Mouse (Mus musculus): ENCODE data around the gene Foxn1. TPM values are rescaled to one million over a fixed set of nuclear protein-coding genes. Genes with fewer than 3 reads are reported as not detected.

Gene Foxn1
- polyA plus RNA-seq, 1 experiment from 2014 or later: 0.78 TPM

DNA sequence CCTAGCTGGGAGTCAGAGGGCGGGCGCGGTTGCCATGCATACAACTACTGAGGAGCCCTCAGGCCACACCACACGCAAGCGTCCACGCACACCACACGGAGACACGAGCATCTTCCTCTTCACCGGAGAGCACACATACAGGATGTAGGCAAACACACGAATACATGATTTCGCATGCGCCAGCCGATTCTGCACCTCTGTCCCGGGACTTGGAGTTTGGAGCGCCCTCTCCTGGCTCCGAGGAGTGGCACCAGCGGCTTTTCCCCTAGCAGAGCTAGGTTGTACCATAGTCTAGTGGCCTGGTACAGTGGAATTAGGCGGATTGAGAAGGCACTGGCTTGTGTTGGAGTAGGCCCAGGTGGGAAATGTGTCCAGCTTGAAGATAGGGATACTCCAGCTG, 11.0 kb upstream of the Foxn1 start:
- Histone ChIP-seq H3K9me3 (replicated peaks) (no peaks in the 10 kb centered on the region), H3K36me3 (no peaks in the 10 kb centered on the region), H3K4me3 (no peak overlapping the region), H3K27me3 (peaks cover 6% of the 10 kb centered on the region; the same call in 1 of the 2 replicates), H3K4me1 (replicated peaks) (no peaks in the 10 kb centered on the region), H3K27ac (no peak overlapping the region), H3K9ac (no peak overlapping the region), H3K4me2 (peak overlapping the region; percentile 41; the same call in 1 of the 2 replicates)
- 14% methylated on average over 18 of the region's 18 CpGs for WGBS
- no peak for ATAC-seq (replicated peaks; ENCODE audit: insufficient number of reproducible peaks, insufficient read depth, low FRiP score, low read depth)

GRCm38 (mm10) chr11:78396950-78397349, 10.6 kb upstream of the Foxn1 start:
- 45% methylated on average over 11 of the region's 11 CpGs for WGBS
- ATAC-seq (replicated peaks; ENCODE audit: insufficient number of reproducible peaks, insufficient read depth, low FRiP score, low read depth): no peak
- H3K9ac ChIP-seq: no peak overlapping the region

GRCm38 (mm10) chr11:78392728-78393127, 6.4 kb upstream of the Foxn1 start:
- Histone ChIP-seq H3K27me3 (peaks cover 3% of the 10 kb centered on the region; the same call in 1 of the 2 replicates), H3K9ac (no peak overlapping the region), H3K27ac (no peak overlapping the region), H3K4me3 (no peak overlapping the region), H3K9me3 (replicated peaks) (no peaks in the 10 kb centered on the region), H3K4me2 (no peak overlapping the region), H3K36me3 (no peaks in the 10 kb centered on the region), H3K4me1 (replicated peaks) (no peaks in the 10 kb centered on the region)
- 71% methylated on average over 3 of the region's 3 CpGs for WGBS
- no peak for ATAC-seq (replicated peaks; ENCODE audit: insufficient number of reproducible peaks, insufficient read depth, low FRiP score, low read depth)

More at GRCm38 (mm10) chr11:78396950-78397349, 10.6 kb upstream of the Foxn1 start:
- Histone ChIP-seq H3K9me3 (replicated peaks) (no peaks in the 10 kb centered on the region), H3K4me3 (no peak overlapping the region), H3K4me2 (peak overlapping the region; percentile 41; the same call in 1 of the 2 replicates), H3K27ac (no peak overlapping the region), H3K27me3 (peaks cover 6% of the 10 kb centered on the region; the same call in 1 of the 2 replicates), H3K36me3 (no peaks in the 10 kb centered on the region), H3K4me1 (replicated peaks) (no peaks in the 10 kb centered on the region)

- peaks cover 11% of the 10 kb centered on the region for H3K27me3 ChIP-seq
- no peak for ATAC-seq (replicated peaks; ENCODE audit: insufficient number of reproducible peaks, insufficient read depth, low FRiP score, low read depth)
- no peak overlapping the region for H3K27ac ChIP-seq
- no peak overlapping the region for H3K4me2 ChIP-seq
- H3K9me3 ChIP-seq (replicated peaks): no peaks in the 10 kb centered on the region
- H3K9ac ChIP-seq: no peak overlapping the region
- peak overlapping the region; percentile 4; the same call in 1 of the 2 replicates for H3K4me3 ChIP-seq
- H3K36me3 ChIP-seq: no peaks in the 10 kb centered on the region
- 79% methylated on average over 10 of the region's 10 CpGs for WGBS
- H3K4me1 ChIP-seq (replicated peaks): no peaks in the 10 kb centered on the region
These were observed 582 bp downstream of the Foxn1 start for GRCm38 (mm10) chr11:78385776-78386175.

GRCm38 (mm10) chr11:78382701-78383100, 3.7 kb downstream of the Foxn1 start:
- ATAC-seq (replicated peaks; ENCODE audit: insufficient number of reproducible peaks, insufficient read depth, low FRiP score, low read depth): no peak
- H3K27me3 ChIP-seq: peaks cover 18% of the 10 kb centered on the region
- WGBS: 44% methylated on average over 5 of the region's 5 CpGs

DNA sequence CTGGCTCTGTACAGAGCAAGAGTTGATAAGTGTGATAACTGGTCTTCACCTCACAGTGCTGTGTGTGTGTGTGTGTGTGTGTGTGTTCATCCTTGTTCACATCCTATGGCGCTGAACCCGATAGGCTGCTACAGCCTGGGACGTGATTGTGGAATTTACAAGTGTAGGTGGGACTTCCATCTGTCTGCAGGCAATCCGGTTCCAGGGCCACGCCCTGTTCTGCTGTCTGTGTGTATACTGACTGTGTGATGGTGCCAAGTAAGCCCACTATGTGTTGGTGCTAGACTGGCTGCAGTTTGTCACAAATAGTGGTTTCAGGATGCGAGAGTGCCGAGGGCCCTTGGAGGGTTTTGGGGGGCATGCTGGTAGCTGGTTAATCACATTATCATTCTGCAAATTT, 4.1 kb downstream of the Foxn1 start:
- H3K4me3 ChIP-seq: no peak overlapping the region
- no peaks in the 10 kb centered on the region for H3K4me1 ChIP-seq (replicated peaks)
- H3K27ac ChIP-seq: no peak overlapping the region
- H3K9ac ChIP-seq: no peak overlapping the region
- no peaks in the 10 kb centered on the region for H3K9me3 ChIP-seq (replicated peaks)
- WGBS: 69% methylated on average over 7 of the region's 7 CpGs
- H3K4me2 ChIP-seq: no peak overlapping the region
- peaks cover 17% of the 10 kb centered on the region for H3K27me3 ChIP-seq
- no peaks in the 10 kb centered on the region for H3K36me3 ChIP-seq
- no peak for ATAC-seq (replicated peaks; ENCODE audit: insufficient number of reproducible peaks, insufficient read depth, low FRiP score, low read depth)

More at GRCm38 (mm10) chr11:78382701-78383100, 3.7 kb downstream of the Foxn1 start:
- H3K4me3 ChIP-seq: no peak overlapping the region
- H3K4me1 ChIP-seq (replicated peaks): no peaks in the 10 kb centered on the region
- H3K27ac ChIP-seq: no peak overlapping the region
- no peak overlapping the region for H3K9ac ChIP-seq
- no peaks in the 10 kb centered on the region for H3K9me3 ChIP-seq (replicated peaks)
- H3K4me2 ChIP-seq: no peak overlapping the region
- H3K36me3 ChIP-seq: no peaks in the 10 kb centered on the region

GRCm38 (mm10) chr11:78380996-78381395, 5.4 kb downstream of the Foxn1 start:
- H3K27me3 ChIP-seq: peaks cover 14% of the 10 kb centered on the region
- no peak overlapping the region for H3K27ac ChIP-seq
- H3K36me3 ChIP-seq: no peaks in the 10 kb centered on the region
- H3K9ac ChIP-seq: no peak overlapping the region
- no peak overlapping the region for H3K4me3 ChIP-seq
- H3K4me2 ChIP-seq: no peak overlapping the region
- H3K9me3 ChIP-seq (replicated peaks): no peaks in the 10 kb centered on the region
- H3K4me1 ChIP-seq (replicated peaks): no peaks in the 10 kb centered on the region
- WGBS: 83% methylated on average over 3 of the region's 3 CpGs
- no peak for ATAC-seq (replicated peaks; ENCODE audit: insufficient number of reproducible peaks, insufficient read depth, low FRiP score, low read depth)

DNA sequence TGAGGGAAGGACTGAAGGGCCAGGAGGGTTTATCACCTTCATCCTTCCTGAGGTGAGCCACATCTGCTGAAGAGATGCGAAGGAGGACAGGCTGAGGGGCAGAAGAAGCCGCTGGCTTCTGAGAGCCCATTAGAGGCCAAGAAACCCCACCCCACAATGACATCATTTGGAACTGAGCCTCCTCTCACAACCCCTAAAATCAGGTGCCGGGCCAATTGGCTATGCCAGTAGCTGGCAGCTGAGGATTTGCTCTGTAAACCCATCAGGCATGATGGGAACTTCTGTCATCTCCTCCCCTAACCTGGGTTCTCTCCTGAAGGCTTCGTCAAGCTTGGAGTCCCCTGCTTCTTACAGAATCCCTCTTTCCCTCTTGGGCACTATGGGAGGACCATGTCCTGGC, 6.0 kb downstream of the Foxn1 start:
- no peak for ATAC-seq (replicated peaks; ENCODE audit: insufficient number of reproducible peaks, insufficient read depth, low FRiP score, low read depth)
- Histone ChIP-seq H3K4me3 (no peak overlapping the region), H3K27me3 (peaks cover 14% of the 10 kb centered on the region), H3K27ac (no peak overlapping the region), H3K4me1 (replicated peaks) (no peaks in the 10 kb centered on the region), H3K9me3 (replicated peaks) (no peaks in the 10 kb centered on the region), H3K36me3 (no peaks in the 10 kb centered on the region), H3K9ac (no peak overlapping the region), H3K4me2 (no peak overlapping the region)
- WGBS: 63% methylated on average over 4 of the region's 4 CpGs

- Histone ChIP-seq H3K4me2 (no peak overlapping the region), H3K9ac (no peak overlapping the region), H3K27me3 (peaks cover 10% of the 10 kb centered on the region), H3K36me3 (no peaks in the 10 kb centered on the region), H3K9me3 (replicated peaks) (no peaks in the 10 kb centered on the region), H3K4me1 (replicated peaks) (no peaks in the 10 kb centered on the region), H3K4me3 (no peak overlapping the region), H3K27ac (no peak overlapping the region)
- WGBS: 40% methylated on average over 10 of the region's 12 CpGs
- no peak for ATAC-seq (replicated peaks; ENCODE audit: insufficient number of reproducible peaks, insufficient read depth, low FRiP score, low read depth)
These were observed 8.7 kb downstream of the Foxn1 start for GRCm38 (mm10) chr11:78377549-78378159.

DNA sequence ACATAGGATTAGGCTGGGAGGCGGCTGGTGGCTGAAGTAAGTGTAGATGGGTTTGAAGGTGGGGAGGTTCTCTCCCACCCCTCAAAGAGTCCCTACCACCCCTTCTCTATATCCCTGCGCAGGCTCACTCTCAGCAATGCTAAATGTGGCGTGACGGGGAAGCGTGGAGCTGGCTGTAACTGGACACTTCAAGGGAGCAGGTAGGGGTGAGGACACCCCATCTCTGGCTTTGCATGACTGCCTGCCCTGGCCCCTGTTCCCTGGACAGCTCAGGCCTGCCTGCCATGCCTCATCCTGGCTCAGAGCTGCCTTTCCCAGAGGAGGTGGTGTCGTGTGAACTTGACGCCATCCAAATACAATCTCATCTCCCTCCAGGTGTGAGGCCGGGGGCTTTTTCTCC, 12.2 kb downstream of the Foxn1 start:
- H3K4me1 ChIP-seq (replicated peaks): no peaks in the 10 kb centered on the region
- H3K4me3 ChIP-seq: no peak overlapping the region
- H3K4me2 ChIP-seq: no peak overlapping the region
- H3K9me3 ChIP-seq (replicated peaks): no peaks in the 10 kb centered on the region
- H3K27ac ChIP-seq: no peak overlapping the region
- WGBS: 69% methylated on average over 8 of the region's 8 CpGs
- H3K9ac ChIP-seq: no peak overlapping the region
- H3K36me3 ChIP-seq: no peaks in the 10 kb centered on the region
- ATAC-seq (replicated peaks; ENCODE audit: insufficient number of reproducible peaks, insufficient read depth, low FRiP score, low read depth): no peak
- H3K27me3 ChIP-seq: peaks cover 3% of the 10 kb centered on the region

DNA sequence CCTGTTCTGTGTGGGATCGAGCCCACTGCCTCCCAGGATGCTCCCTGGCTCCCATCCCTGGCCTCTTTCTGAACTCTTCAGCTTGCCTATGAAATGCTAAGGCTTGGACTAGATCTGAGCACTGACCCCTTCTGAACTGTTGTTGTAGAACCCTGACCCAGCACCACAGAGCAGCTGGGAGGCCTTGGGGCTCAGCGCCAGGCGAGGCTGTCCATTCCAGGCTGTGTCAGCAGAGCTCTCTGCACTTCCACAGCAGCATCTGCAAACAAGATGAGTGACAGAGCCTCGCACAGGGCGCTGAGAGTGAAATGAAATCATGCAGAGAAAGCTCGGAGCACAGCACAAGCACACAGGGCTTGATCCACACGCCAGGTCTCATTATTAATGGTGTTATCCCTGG, 13.7 kb downstream of the Foxn1 start:
- ATAC-seq (replicated peaks; ENCODE audit: insufficient number of reproducible peaks, insufficient read depth, low FRiP score, low read depth): no peak
- H3K9me3 ChIP-seq (replicated peaks): no peaks in the 10 kb centered on the region
- WGBS: 45% methylated on average over 7 of the region's 7 CpGs
- H3K4me1 ChIP-seq (replicated peaks): no peaks in the 10 kb centered on the region
- no peaks in the 10 kb centered on the region; the same call in 1 of the 2 replicates for H3K27me3 ChIP-seq
- H3K27ac ChIP-seq: no peak overlapping the region
- no peak overlapping the region for H3K9ac ChIP-seq
- no peak overlapping the region for H3K4me3 ChIP-seq
- no peaks in the 10 kb centered on the region for H3K36me3 ChIP-seq
- H3K4me2 ChIP-seq: no peak overlapping the region

DNA sequence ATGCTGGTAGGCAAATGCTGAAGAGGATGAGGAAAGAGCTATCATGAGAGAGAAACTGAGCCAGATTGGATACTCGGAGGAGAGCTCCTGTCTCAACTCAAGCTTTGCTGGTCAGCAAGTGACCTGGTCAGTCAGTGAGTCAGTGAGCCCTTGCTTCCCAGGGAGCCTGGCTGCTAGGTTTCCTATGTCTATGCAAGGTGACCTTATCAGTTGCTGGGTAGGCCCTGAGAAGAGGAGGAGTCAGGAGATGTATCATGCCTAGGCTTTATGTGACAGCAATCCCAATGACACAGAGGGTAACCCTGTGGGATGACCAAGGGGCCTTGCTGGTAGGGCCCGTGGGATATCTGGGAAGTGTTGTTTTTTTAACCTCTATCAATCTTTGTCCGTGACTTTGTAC, 14.2 kb downstream of the Foxn1 start:
- H3K9ac ChIP-seq: no peak overlapping the region
- no peaks in the 10 kb centered on the region for H3K9me3 ChIP-seq (replicated peaks)
- ATAC-seq (replicated peaks; ENCODE audit: insufficient number of reproducible peaks, insufficient read depth, low FRiP score, low read depth): no peak
- no peaks in the 10 kb centered on the region for H3K4me1 ChIP-seq (replicated peaks)
- H3K4me2 ChIP-seq: no peak overlapping the region
- no peak overlapping the region for H3K27ac ChIP-seq
- H3K4me3 ChIP-seq: no peak overlapping the region
- no peaks in the 10 kb centered on the region for H3K27me3 ChIP-seq
- WGBS: 59% methylated on average over 3 of the region's 3 CpGs
- H3K36me3 ChIP-seq: no peaks in the 10 kb centered on the region
